Mouse (Mus musculus): ENCODE results near the gene Uhrf2.

The Uhrf2 gene

DNA sequence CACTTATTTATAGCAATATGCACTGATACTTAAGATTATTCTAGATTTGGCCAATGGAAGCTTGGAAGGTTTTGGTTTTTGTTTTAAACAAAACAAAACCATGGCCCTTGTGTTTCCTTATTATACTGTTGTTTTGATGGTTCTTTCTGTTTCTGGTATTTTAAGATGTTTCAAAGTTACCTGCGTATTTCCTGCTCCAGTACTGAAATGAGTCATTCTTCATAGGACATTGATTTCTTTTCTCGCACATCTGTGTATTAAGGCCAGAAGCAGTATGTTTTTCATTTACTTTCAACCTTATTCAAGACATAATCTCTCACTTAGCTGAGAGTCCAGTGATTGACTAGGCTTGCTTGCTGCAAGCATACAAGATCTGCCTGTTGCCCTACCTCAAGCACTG, 13.4 kb downstream of the Uhrf2 start:
- in situ Hi-C loops (cut with MboI; ENCODE audit: low pct_unique_long_range_greater_than_20kb in 1 of 2, low sequenced_read_pairs in 2 of 2, unreplicated experiment in 1 of 2) = no loop called here

DNA sequence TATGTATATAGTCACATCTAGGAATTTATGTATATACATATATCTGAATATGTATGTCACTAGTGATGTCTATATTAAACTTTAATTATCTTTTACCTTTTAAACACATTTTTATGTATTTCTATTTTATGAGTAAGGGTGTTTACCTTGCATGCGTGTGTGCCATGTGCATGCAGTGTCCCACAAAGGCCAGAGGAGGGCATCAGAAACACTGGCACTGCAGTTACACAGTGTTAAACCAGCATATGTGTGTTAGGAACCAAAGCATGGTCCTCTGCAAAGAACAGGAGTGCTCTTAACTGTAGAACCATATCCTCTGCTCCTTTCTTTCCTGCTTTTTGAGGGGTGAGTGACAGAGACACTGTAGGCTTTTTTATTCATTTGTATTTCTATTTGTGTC, 14.3 kb downstream of the Uhrf2 start:
- in situ Hi-C loops (cut with MboI; ENCODE audit: low pct_unique_long_range_greater_than_20kb in 1 of 2, low sequenced_read_pairs in 2 of 2, unreplicated experiment in 1 of 2) = no loop called here

DNA sequence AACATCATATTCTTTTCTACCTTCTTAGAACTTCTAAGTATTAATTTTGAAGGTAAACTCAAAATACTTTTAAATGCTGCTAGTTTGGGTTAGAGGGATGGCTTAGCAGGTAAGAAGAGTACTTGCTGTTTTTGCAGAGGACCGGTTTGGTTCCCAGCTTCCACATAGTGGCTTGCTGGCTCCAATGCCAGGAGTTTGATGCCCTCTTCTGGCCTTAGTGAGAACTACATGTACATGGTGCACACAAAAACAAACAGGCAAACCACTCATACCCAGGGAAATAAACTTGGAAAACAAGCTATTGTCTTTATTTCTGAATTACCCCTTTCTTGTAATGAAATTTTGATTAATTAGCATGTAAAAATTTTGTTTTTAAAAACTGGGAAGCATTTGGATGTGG, 15.5 kb downstream of the Uhrf2 start:
- in situ Hi-C loops (cut with MboI; ENCODE audit: low pct_unique_long_range_greater_than_20kb in 1 of 2, low sequenced_read_pairs in 2 of 2, unreplicated experiment in 1 of 2) = no loop called here

DNA sequence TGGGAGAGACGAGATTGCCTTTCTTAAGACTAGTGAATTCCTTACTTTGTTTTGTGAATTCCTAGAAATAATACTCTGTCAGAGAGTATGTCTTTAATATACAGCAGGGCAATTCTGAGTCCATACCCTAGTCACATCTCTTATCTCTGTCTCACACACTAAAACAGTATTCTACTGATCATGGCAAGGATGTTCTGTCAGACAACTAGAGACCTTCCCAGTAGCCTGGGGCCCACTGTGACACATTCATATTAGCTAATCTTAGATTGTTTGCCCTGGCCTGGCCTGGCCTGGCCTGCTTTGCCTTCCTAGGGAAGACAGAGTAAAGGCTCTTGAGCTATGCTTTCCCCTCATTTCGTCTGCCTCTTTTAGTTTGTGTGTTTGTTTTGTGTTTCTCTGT, 20.3 kb downstream of the Uhrf2 start:
- in situ Hi-C loops (cut with MboI; ENCODE audit: low pct_unique_long_range_greater_than_20kb in 1 of 2, low sequenced_read_pairs in 2 of 2, unreplicated experiment in 1 of 2) = no loop called here

DNA sequence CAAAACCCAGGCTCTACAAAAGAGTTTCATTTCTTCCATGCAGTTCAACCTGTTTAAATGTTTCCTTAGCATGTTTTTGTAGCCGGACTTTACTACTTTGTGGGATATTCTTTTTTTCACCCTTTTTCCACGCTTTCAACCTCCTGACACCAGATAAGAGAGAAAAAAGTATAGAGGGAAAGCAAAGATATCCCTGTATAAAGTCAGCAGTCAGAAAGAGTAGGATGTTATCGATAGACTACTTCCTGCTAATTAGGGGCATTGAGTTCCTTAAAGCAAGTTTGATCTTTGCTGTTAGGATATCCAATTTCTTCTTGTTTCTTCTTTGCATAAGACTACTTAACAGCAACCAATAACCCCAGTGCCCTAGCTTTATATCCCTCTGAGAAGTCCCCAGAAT, 21.2 kb downstream of the Uhrf2 start:
- in situ Hi-C loops (cut with MboI; ENCODE audit: low pct_unique_long_range_greater_than_20kb in 1 of 2, low sequenced_read_pairs in 2 of 2, unreplicated experiment in 1 of 2) = no loop called here

DNA sequence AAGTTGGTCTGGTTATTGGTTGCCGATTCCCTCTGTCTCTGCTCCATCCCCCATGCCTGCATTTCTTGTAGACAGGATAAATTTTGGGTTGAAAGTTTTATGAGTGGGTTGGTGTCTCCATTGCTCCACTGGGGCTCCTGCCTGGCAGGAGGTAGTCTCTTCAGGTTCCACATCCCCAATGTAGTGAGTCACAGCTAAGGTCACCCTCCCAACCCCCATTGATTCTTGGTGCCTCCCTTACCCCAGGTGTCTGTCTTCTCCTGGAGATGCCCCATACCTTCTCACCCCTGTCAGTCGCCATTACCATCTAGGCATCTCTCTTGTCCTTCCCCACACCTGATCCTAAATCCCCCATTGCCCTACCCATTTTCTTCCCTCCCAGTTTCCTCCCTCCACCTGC, 23.9 kb downstream of the Uhrf2 start:
- in situ Hi-C loops (cut with MboI; ENCODE audit: low pct_unique_long_range_greater_than_20kb in 1 of 2, low sequenced_read_pairs in 2 of 2, unreplicated experiment in 1 of 2) = no loop called here

DNA sequence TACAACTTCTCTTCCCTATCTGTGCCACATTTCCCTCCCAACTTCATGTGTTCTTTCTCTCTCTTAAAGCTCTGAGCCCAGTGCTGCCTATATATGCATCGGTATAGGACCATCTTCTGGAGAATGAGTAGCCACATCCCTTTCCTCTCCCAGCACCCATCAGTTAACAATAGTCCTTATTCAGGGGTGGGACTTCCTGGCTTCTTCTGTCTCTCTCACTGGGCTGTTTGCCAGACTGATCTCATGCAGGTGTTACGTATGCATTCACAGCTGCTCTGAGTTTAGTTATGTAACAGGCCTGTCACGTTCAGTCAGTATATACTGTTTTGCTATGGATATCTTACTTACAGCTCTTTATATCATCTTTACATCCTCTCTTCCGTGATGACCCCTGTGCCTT, 35.5 kb downstream of the Uhrf2 start:
- in situ Hi-C loops (cut with MboI; ENCODE audit: low pct_unique_long_range_greater_than_20kb in 1 of 2, low sequenced_read_pairs in 2 of 2, unreplicated experiment in 1 of 2) = no loop called here

DNA sequence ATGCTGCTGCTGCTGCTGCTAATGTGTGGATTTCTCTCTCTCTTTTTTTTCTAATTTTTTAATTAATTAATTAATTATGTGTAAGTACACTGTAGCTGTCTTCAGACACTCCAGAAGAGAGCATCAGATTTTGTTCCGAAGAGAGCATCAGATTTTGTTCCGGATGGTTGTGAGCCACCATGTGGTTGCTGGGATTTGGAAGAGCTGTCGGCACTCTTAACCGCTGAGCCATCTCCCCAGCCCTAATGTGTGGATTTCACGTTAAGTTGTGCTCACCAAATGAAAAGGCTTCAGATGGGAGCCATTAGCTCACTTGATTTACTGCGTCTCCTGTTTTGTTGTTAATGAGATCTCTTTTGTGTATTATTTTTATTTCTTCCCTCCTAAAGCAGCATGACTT, 59.9 kb downstream of the Uhrf2 start:
- in situ Hi-C loops (cut with MboI; ENCODE audit: low pct_unique_long_range_greater_than_20kb in 1 of 2, low sequenced_read_pairs in 2 of 2, unreplicated experiment in 1 of 2) = no loop called here

DNA sequence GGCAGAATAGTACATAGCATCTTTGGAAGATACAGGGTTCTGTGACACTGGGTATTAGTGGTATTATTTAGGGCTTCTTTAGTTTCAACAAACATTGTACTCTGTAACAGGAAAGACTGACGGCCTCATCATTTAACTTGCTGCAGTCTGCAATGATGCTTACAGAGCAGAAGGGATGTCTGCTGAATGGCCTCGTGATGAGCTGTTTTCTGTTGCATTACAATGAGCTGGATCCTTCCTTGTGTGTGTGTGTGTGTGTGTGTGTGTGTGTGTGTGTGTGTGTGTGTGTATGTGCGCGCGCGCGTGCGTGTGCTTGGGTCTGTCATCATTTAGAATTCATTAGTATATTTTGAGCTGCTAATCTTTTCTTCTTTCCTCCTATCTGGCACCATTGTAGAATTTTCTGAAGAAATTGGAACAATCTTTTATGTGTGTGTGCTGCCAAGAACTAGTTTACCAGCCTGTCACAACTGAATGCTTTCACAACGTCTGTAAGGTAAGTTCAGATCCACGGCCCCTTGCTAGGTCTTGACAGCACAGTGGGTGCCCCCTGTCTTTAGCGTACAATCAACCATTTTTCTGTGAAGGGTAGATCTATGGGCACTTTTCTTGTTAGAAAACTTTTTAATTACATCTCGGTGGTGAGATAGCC, 61.5 kb downstream of the Uhrf2 start:
- in situ Hi-C loops (cut with MboI; ENCODE audit: low pct_unique_long_range_greater_than_20kb in 1 of 2, low sequenced_read_pairs in 2 of 2, unreplicated experiment in 1 of 2) = no loop called here

DNA sequence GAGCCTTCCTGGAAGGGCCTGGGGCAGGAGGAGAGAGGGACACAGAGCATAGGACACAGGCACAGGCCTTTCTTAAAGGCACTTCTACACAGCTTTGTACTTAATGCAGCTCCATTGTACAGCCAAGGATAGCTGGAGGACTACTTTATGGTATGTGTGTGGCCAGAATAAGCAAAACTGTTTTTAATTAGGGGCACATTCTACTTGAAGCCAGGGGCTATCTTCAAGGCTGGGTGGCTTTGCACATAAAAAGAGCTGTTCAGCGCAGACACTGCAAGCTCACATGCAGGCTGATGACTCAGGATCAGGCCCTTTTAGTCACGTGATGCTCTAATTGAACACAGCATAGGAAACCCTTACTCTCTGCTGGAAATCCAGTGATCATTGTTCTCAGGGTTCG, 65.9 kb downstream of the Uhrf2 start:
- in situ Hi-C loops (cut with MboI; ENCODE audit: low pct_unique_long_range_greater_than_20kb in 1 of 2, low sequenced_read_pairs in 2 of 2, unreplicated experiment in 1 of 2) = no loop called here

DNA sequence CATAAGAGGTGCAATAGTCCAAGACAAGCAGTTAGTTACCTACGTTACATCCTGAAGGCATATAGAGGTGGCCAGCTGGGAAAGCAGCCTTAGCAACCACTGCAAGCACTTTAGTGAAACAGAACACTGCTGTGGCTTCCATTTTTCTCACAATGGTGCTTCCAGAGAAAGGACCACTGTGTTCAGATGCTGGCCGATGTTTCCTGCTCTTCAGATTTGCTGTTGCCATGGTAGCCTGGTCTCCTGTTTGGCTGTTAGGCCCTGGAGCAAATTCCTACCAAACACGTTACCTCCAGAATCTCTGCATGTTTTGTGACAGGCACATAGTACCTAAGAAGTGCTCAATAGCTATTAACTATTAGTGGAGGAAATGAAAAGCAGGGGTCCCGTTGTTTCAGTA, 66.7 kb downstream of the Uhrf2 start:
- in situ Hi-C loops (cut with MboI; ENCODE audit: low pct_unique_long_range_greater_than_20kb in 1 of 2, low sequenced_read_pairs in 2 of 2, unreplicated experiment in 1 of 2) = no loop called here

DNA sequence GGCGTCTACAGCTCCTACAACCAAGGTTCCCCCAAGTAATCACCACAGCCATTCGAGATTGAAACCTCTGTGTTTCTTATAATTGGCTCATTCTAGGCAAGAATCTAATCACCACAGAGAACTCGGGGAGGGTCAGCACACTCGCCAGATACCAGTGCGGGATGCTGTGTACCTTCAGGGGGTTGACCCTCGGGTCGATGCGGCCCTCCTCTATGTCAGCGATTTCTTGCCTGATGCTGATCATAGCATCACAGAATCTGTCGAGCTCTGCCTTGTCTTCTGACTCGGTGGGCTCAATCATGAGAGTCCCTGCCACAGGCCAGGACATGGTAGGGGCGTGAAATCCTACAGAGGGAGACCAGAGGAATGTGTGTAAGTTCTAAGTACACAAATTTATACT, 70.3 kb downstream of the Uhrf2 start:
- in situ Hi-C loops (cut with MboI; ENCODE audit: low pct_unique_long_range_greater_than_20kb in 1 of 2, low sequenced_read_pairs in 2 of 2, unreplicated experiment in 1 of 2) = no loop called here

DNA sequence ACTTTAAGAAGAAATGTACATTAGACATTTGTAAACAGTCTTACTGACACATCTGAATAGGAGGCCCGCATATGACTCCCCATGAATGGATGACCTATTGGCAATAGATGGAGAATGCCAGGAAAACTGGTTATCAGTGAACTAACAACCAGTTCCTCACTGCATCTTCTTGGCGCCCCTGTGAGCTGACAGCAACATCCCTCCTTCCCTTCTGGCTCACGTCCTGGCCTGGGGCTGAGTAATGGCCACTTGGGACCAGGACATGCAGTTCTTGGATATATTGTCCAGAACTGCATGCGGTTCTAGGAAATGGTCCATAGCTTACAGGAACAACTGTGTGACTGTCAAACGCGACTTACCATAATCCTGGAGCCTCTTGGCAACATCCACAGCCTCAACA, 72.3 kb downstream of the Uhrf2 start:
- in situ Hi-C loops (cut with MboI; ENCODE audit: low pct_unique_long_range_greater_than_20kb in 1 of 2, low sequenced_read_pairs in 2 of 2, unreplicated experiment in 1 of 2) = no loop called here

DNA sequence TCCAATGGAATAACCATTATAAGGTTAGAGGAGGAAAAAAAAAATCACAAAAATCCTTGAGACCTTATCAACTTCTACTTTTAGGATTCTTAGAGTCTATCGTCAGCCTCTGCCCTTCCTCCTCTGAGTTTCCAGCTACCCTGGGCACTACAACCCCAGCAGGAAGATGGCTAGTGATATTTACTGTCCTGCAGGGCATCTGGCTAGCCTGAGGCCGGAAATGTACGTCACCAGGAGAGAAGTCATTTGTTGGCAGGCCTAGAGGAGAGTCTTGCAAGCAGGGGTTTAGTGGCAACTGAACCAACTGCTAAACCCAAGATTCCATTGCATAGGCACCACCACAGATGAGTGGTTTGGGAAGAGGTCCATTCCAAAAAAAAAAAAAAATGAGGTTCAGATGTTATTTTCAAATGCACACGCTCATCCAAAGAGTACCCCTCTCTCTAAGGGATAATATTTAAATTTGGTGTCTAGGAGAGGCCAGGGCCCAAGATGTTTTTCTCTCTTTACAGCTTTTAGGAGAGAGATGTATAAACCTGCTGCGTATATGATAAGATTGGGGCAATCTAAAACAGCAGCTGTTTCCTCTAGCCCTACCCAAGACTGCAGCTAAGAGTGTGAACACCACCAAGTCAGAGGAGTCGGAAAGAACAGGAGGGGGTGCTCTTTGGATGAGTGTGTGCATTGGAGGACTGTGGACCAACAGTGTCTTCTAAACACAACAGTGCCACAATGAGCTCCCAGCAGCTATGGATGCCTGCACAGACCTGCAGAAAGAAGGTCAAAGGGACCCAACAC, 74.9 kb downstream of the Uhrf2 start:
- in situ Hi-C loops (cut with MboI; ENCODE audit: low pct_unique_long_range_greater_than_20kb in 1 of 2, low sequenced_read_pairs in 2 of 2, unreplicated experiment in 1 of 2) = no loop called here

DNA sequence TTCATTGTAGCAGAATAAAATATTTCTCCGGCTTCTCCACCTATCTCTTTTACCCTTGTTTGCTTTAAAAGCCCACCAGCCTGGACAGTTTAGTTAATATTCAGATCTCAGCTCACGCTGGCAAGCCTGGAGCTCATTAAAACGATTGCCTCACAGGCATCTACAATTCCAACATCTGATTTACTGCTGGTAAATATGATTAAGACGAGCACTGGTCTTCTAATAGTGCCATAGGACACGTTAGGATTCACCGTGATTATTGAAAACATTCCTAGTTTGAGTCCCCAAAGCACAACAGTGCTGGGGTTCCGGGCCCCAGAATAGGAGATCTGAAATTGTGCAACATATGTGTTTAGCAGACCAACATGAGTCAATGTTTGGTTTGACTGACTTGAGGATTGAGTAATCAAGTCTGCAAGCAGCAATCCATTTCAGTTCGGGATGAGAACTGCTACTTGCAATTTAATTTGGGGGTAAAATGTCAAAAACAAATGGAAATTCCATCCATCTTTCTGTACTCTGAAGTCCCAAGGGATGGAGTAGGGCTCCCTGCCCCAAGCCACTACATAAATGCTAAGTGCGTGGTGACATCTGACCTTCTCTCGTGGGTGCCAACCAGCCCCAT, 77.0 kb downstream of the Uhrf2 start:
- in situ Hi-C loops (cut with MboI; ENCODE audit: low pct_unique_long_range_greater_than_20kb in 1 of 2, low sequenced_read_pairs in 2 of 2, unreplicated experiment in 1 of 2) = no loop called here

DNA sequence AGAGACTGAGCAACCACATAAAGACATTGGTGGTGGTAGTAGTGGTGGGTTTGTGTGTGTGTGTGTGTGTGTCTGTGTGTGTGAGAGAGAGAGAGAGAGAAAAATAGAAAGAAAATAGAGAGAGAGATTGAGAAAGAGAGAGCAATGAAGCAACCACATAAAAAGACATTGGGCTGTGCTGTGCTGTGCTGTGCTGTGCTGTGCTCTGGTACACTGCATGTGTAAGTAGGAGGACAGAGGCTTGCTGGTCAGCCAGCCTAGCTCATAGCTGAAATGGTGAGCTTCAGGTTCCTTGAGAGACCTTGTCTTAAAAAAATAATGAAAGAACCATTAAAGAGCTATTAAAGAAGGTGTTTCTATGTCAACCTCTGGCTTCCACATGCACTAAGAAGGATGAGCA, 78.3 kb downstream of the Uhrf2 start:
- in situ Hi-C loops (cut with MboI; ENCODE audit: low pct_unique_long_range_greater_than_20kb in 1 of 2, low sequenced_read_pairs in 2 of 2, unreplicated experiment in 1 of 2) = no loop called here

DNA sequence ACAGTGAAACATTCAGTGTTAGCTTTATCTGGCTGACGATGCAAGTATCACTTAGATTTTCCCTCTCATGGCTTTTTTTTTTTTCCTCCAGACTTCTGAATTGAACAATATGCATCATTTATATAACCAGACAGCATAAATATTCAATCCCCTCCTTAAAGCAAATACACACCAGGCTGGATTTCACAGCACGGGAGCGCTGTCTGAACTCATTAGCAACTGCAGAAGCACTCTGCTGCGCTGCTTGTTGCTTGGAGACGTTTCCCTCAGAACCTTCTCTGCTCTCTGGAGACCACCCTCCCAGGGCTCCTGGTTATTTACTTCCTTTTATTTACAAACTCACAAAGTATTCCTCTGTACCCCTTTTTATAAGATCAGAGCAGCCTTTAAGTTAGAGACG, 78.8 kb downstream of the Uhrf2 start:
- in situ Hi-C loops (cut with MboI; ENCODE audit: low pct_unique_long_range_greater_than_20kb in 1 of 2, low sequenced_read_pairs in 2 of 2, unreplicated experiment in 1 of 2) = no loop called here

DNA sequence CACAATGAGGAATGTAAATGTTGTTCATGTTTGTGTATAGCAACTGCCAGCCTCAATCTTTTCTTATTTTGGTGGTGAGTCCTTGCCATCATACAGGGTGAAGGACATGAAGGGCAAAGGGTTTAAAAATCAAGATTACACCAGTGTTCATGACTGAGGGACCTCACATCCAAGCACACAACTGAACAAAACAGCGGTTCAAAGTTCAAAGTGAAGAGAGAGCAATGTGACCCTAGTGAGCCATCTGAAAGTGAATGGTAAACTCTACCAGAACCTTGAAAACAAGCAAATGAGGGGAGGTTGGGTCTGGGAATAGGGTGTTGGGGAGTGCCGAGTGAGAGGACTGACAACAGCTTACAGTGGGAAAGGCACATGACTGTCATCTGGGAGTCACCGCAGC, 81.1 kb downstream of the Uhrf2 start:
- in situ Hi-C loops (cut with MboI; ENCODE audit: low pct_unique_long_range_greater_than_20kb in 1 of 2, low sequenced_read_pairs in 2 of 2, unreplicated experiment in 1 of 2) = no loop called here

DNA sequence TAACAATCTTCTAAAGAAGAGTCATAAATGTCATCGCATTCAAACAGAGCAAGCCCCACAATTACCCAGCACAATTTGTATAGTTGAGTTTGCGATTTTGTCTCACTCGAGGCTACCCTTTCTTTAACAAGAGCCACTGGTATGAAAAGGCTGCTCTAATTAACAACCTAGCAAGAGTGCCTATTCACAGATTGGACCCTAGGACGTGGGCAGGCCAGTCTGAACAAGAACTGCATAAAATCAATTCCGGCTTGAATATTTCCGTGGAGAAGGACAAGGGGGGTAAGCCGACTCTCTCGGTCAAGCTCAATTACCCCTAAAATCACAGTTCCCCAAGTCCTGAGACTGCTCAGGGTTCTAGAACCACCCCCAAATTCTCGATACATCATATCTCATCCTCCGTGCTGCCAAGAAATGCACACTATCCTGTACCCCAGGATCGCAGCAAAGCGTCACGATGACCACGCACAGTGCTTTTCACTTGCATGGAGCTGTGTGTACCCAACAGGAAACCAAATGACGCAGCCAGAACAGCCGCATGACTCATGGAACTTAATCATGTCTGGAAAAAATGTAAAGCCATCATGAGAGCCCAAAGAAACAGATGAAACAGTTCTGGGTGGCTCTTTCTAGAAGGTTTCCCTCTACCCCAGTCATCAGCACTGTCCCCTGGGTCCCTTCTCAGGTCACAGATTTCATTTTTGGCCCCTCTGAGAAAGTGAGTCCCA, 82.8 kb downstream of the Uhrf2 start:
- in situ Hi-C loops (cut with MboI; ENCODE audit: low pct_unique_long_range_greater_than_20kb in 1 of 2, low sequenced_read_pairs in 2 of 2, unreplicated experiment in 1 of 2) = no loop called here
